Mouse (Mus musculus) c-Kit-positive CD71-positive TER-119-positive erythroid progenitor cells, embryonic 14.5 days (primary cell): Measurements from ENCODE around the gene Med27.

Experiments
- DNase-seq: peaks from one replicate; pipeline ENCODE4 v3.0.0-alpha.2; 2013; ENCODE audit warnings: low spot score

The Med27 gene

GRCm38 (mm10) chr2:29468517-29468936 is 121.9 kb downstream of the Med27 start:
- DNase-seq = no peak

- no peak for DNase-seq
Observed at GRCm38 (mm10) chr2:29472952-29473437, 126.4 kb downstream of the Med27 start.

GRCm38 (mm10) chr2:29473907-29474306 is 127.3 kb downstream of the Med27 start:
- no peak for DNase-seq

GRCm38 (mm10) chr2:29476702-29477101 is 130.1 kb downstream of the Med27 start:
- no peak for DNase-seq

GRCm38 (mm10) chr2:29481856-29482255 is 135.2 kb downstream of the Med27 start:
- no peak for DNase-seq

- DNase-seq = no peak
Observed at GRCm38 (mm10) chr2:29482979-29483718, 136.5 kb downstream of the Med27 start.

GRCm38 (mm10) chr2:29485519-29485918 is 138.9 kb downstream of the Med27 start:
- no peak for DNase-seq

GRCm38 (mm10) chr2:29486491-29486890 is 139.9 kb downstream of the Med27 start:
- DNase-seq = no peak

GRCm38 (mm10) chr2:29487652-29488051 is 141.0 kb downstream of the Med27 start:
- DNase-seq = no peak

- DNase-seq = no peak
Observed at GRCm38 (mm10) chr2:29488379-29489236, 142.0 kb downstream of the Med27 start.

- no peak for DNase-seq
Observed at GRCm38 (mm10) chr2:29491656-29492055, 145.0 kb downstream of the Med27 start.

GRCm38 (mm10) chr2:29493396-29494031 is 146.9 kb downstream of the Med27 start:
- DNase-seq = no peak

GRCm38 (mm10) chr2:29495271-29495670 is 148.7 kb downstream of the Med27 start:
- DNase-seq = no peak

GRCm38 (mm10) chr2:29500601-29501350 is 154.2 kb downstream of the Med27 start:
- DNase-seq = no peak

GRCm38 (mm10) chr2:29501381-29501780 is 154.8 kb downstream of the Med27 start:
- DNase-seq = no peak

- no peak for DNase-seq
Observed at GRCm38 (mm10) chr2:29504848-29505247, 158.2 kb downstream of the Med27 start.

- no peak for DNase-seq
Observed at GRCm38 (mm10) chr2:29506411-29506810, 159.8 kb downstream of the Med27 start.

- DNase-seq = no peak
Observed at GRCm38 (mm10) chr2:29513131-29513530, 166.5 kb downstream of the Med27 start.

- DNase-seq = no peak
Observed at GRCm38 (mm10) chr2:29514836-29515235, 168.2 kb downstream of the Med27 start.

- DNase-seq = no peak
Observed at GRCm38 (mm10) chr2:29515831-29516447, 169.3 kb downstream of the Med27 start.

GRCm38 (mm10) chr2:29516621-29517170 is 170.1 kb downstream of the Med27 start:
- no peak for DNase-seq
